Mouse (Mus musculus) thymus, adult 2 months (tissue): ENCODE data around the gene Nxnl1.

ENCODE experiments used
- CTCF ChIP-seq: fragments of 200-500 bp; IDR thresholded peaks from 2 replicates; pipeline ENCODE4 v1.5.1; 2012; ENCODE audit warnings: mild to moderate bottlenecking, control low read depth, low read length, moderate library complexity, borderline replicate concordance; ENCODE audit not compliant: control insufficient read depth, poor library complexity, insufficient read depth; ENCODE audit errors: extremely low read depth
- POLR2A ChIP-seq: fragments of 200-500 bp; IDR thresholded peaks from 2 replicates; pipeline ENCODE4 v1.6.1; 2012; ENCODE audit warnings: mild to moderate bottlenecking, low read length, control low read depth, moderate library complexity; ENCODE audit not compliant: control insufficient read depth, poor library complexity, insufficient read depth; ENCODE audit errors: extremely low read depth

DNA sequence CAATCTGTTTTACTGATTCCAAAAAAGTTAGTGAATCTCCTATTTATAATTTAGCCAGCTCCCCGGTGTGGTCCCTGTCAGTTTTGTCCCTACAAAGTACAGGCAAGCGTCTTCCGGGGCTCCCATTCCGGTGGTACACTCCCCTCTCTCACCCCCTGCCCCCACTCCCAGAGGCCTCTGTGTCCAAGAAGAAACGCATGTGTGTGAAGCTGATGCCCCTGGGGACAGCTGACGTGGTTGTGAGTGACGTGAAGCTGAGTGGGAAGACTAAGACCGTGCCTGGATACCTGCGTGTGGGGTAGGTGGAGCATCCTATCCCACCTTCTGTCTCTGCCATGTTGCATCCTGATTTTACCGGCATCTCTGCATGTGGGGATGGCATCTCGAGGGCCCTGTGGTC is 21.3 kb downstream of the Nxnl1 start:
- TF ChIP-seq CTCF (no peak), POLR2A (no peak)
